Mouse (Mus musculus) gastrocnemius, adult 2 months (tissue): ENCODE data around the gene B4gat1. TPM values are rescaled to one million over a fixed set of nuclear protein-coding genes. Genes with fewer than 3 reads are reported as not detected.
"Not testable (repeated sequence)": the region's sequence is repeated elsewhere in the genome, so short reads cannot be mapped to it uniquely, and the experiment has no call there.

Experiments
- DNase-seq: peaks from one replicate; pipeline ENCODE4 v3.0.0; 2022
- H3K27ac ChIP-seq: fragments of 200-600 bp; 2 replicates; pipeline ENCODE4 v1.8.1; 2022; ENCODE audit warnings: mild to moderate bottlenecking
- H3K4me3 ChIP-seq: fragments of 200-600 bp; 2 replicates; pipeline ENCODE4 v1.8.1; 2022; ENCODE audit warnings: mild to moderate bottlenecking, moderate library complexity
- CTCF ChIP-seq: fragments of 200-600 bp; IDR thresholded peaks from 2 replicates; pipeline ENCODE4 v1.8.1; 2022; ENCODE audit warnings: antibody characterized with exemption, mild to moderate bottlenecking, moderate library complexity
- intact Hi-C: fragments of 180-260 bp; cut with DNase I; formaldehyde crosslinking; loops from one replicate; pipeline ENCODE4 v1.15.1; 2025
- long read RNA-seq, 2 experiments: library from polyadenylated mRNA; stranded (forward); transcript quantifications; one replicate each; pipeline ENCODE4 v2.0.0; 2021
- total RNA-seq, 2 experiments: library from RNA; stranded (reverse); gene quantifications; 2 replicates each; pipeline ENCODE4 v1.2.3; 2021

Gene B4gat1
- total RNA-seq: 10 to 100 TPM; 20.0 to 22.4 TPM
- long read RNA-seq, experiment 1, transcript B4gat1-201 (2 exons, 2,032 nt): major isoform, 100 of 100 reads
- long read RNA-seq, experiment 1, partial matches to known transcripts: 0 of 100 reads
- long read RNA-seq, experiment 1, other reads (novel, unspliced or antisense): 0 of 100 reads
- long read RNA-seq, experiment 2, transcript B4gat1-201 (2 exons, 2,032 nt): major isoform, 80 of 80 reads
- long read RNA-seq, experiment 2, partial matches to known transcripts: 0 of 80 reads
- long read RNA-seq, experiment 2, other reads (novel, unspliced or antisense): 0 of 80 reads

GRCm38 (mm10) chr19:5038709-5039156 is at the start of gene B4gat1, which contains the start of gene AC124502.3:
Gene B4gat1, plus strand, starts transcription at chr19:5038826.
Gene AC124502.3, plus strand, starts transcription at chr19:5038891.
- peak; percentile 95 for DNase-seq
- Histone ChIP-seq H3K4me3 (peak within 1 kb of the TSS; percentile 84), H3K27ac (peak within 1 kb of the TSS; percentile 94)
- peak; percentile 42 for TF ChIP-seq CTCF
- intact Hi-C loops: no loop called here

- Histone ChIP-seq H3K4me3 (no peak overlapping the region), H3K27ac (no peak overlapping the region)
- DNase-seq: peak; percentile 93
- TF ChIP-seq CTCF: no peak; the same call in 1 of the 2 replicates
- intact Hi-C loops: no loop called here
Measured at GRCm38 (mm10) chr19:4989013-4989412, 49.6 kb upstream of the B4gat1 start.

DNA sequence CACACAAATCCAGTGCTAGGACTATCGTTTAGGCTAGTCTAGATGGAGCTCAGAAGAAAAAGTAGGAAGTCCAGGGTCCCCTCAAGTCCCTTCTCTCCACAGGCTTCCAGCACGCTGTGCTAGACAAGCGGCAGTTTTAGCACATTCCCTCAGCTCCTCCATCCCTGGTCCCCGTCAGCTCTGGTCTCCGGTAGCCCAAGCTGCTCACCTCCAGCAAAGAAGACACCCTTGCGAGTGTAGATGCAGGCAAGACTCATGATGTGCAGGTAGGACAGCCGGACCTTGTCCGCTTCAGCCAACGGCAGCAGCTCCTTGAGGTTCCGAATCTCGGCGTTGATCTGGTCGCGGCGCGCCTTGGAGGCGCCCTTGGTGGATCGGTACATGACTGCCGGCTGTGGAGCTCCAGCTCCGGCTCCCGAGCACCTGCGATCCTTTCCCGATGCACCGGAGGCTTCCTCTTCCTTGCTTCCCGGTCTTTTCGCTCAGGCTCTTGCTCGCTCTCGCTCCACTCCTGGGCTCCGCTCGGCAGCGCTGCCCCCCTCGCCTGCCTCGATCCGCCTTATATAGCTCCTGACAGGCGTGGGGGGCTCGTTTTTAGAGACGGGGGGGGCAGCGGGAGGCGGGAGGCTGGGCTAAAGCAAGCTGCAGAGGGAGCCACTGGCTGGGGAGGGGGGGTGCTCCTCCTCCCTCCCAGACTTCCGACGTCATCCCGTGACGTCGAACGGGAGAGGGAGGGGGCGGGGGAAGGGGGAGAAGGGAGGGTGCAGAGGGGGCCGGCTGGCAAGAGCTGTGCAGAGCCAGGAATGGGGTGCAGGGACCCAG is 49.0 kb upstream of the B4gat1 start:
- TF ChIP-seq CTCF: no peak
- intact Hi-C loops: no loop called here

GRCm38 (mm10) chr19:4990256-4990625 is 48.4 kb upstream of the B4gat1 start, which contains the start of gene Npas4:
Gene Npas4, minus strand, starts transcription at chr19:4990316.
- Histone ChIP-seq H3K4me3 (no peak within 1 kb of the TSS), H3K27ac (no peak within 1 kb of the TSS)
- intact Hi-C loops: no loop called here
- DNase-seq: no peak
- TF ChIP-seq CTCF: no peak

More for the DNA sequence above, 49.0 kb upstream of the B4gat1 start:
- Histone ChIP-seq H3K4me3 (no peak overlapping the region), H3K27ac (no peak overlapping the region)
- no peak for DNase-seq

- intact Hi-C loops: no loop called here
- no peak for DNase-seq
- Histone ChIP-seq H3K4me3 (no peak overlapping the region), H3K27ac (no peak overlapping the region)
- no peak for TF ChIP-seq CTCF
Measured at GRCm38 (mm10) chr19:4990716-4991115, 47.9 kb upstream of the B4gat1 start.

DNA sequence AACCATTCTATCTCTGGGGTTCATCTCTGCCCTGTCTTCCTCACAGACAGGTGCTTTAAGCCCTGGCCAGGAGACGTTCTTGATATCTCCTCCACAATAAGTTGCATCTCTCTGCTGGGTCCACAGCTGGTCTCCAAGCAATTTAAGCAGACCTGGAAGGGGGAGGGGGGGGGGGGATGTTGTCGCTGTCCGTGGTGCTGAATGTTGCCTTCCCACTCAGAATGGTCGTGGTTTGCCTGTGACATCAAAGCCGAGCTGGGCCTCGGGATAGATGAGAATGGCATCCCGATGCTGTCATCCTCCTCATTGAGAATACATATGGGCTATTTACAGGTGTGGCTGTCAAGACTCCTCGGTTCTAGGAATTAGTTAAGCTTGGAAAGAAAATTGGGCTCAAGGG is 46.3 kb upstream of the B4gat1 start:
- no peak for TF ChIP-seq CTCF
- Histone ChIP-seq H3K27ac (peak overlapping the region; percentile 32; the same call in 1 of the 2 replicates), H3K4me3 (no peak overlapping the region)
- DNase-seq: peak; percentile 31
- intact Hi-C loops: no loop called here

DNA sequence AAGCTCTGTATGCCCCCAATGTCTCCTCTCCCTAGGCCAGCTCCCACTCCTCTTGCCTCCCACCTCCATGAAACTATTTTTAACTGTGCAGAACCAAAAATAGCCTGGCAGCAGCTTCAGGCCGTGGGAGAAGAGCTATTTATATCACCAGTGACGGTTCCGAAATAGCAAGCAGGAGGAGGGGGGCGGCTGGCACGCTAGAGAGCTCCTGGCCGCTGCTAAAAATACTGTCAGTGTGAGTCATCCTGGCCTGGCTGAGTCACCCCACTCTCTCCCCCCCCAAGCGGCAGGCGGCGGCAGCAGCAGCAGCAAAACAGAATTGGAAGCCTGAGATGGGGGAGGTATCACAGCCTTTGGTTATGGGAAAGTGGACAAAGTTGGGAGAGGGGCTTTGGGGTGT is 45.7 kb upstream of the B4gat1 start:
- peak overlapping the region; percentile 32; the same call in 1 of the 2 replicates for H3K27ac ChIP-seq
- peak; percentile 92 for DNase-seq
- intact Hi-C loops: no loop called here
- peak; percentile 23 for TF ChIP-seq CTCF
- no peak overlapping the region for H3K4me3 ChIP-seq

- DNase-seq: no peak
- intact Hi-C loops: no loop called here
- Histone ChIP-seq H3K27ac (peak overlapping the region; percentile 76; the same call in 1 of the 2 replicates), H3K4me3 (no peak overlapping the region; the same call in 1 of the 2 replicates)
- no peak for TF ChIP-seq CTCF
Measured at GRCm38 (mm10) chr19:4994043-4994442, 44.6 kb upstream of the B4gat1 start.

GRCm38 (mm10) chr19:4999445-5000140 is 39.0 kb upstream of the B4gat1 start:
- intact Hi-C loops: no loop called here
- DNase-seq: no peak
- H3K27ac ChIP-seq: no peak overlapping the region
- no peak overlapping the region for H3K4me3 ChIP-seq
- no peak for TF ChIP-seq CTCF

GRCm38 (mm10) chr19:5001666-5002406 is 36.8 kb upstream of the B4gat1 start:
- intact Hi-C loops: loop anchor here (1.0 to 2.0 kb wide), 2 partner anchors 21 to 247 kb away; no protein-coding TSS in a partner anchor
- Histone ChIP-seq H3K4me3 (peak overlapping the region; percentile 48), H3K27ac (no peak overlapping the region)
- peak; percentile 79 for DNase-seq
- peak; percentile 87 for TF ChIP-seq CTCF

DNA sequence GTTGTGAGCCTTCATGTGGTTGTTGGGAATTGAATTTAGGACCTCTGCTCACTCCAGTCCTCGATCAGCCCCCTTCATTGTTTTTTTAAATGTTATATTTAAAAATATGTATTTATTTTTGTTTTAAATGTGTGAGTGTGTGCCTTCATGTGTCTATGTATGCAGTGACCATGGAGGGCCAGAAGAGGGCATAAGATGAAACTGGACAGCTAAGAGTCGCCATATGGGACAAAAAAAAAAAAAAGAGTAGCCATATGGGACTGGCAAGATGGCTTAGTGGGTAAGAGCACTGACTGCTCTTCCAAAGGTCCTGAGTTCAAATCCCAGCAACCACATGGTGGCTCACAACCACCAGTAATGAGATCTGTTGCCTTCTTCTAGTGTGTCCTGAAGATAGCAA is 35.0 kb upstream of the B4gat1 start:
- H3K27ac ChIP-seq, H3K4me3 ChIP-seq, DNase-seq: not testable (repeated sequence)
- intact Hi-C loops: loop anchor here (2.0 kb wide), 1 partner anchor 249 kb away; no protein-coding TSS in a partner anchor
- peak; percentile 5; the same call in 1 of the 2 replicates for TF ChIP-seq CTCF

DNA sequence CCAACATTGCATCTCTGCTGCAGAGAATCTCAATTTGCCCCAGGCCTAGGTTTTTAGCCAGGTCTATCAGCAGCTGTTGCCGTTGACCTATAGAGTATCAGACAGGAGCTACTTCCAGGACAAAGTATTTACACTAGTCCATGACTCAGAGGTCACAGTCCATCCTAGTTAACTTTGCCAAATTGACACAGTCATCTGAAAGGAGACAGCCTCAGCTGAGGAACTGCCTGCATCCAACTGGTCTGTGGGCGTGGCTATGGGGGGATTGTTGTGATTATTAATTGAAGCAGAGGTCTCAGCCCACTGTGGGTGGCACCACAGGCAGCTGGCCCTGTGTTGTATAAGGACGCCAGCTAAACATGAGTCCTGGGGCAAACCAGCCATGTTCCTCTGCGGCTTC is 33.7 kb upstream of the B4gat1 start:
- DNase-seq: peak; percentile 2
- no peak overlapping the region for H3K4me3 ChIP-seq
- intact Hi-C loops: no loop called here
- H3K27ac ChIP-seq: no peak overlapping the region
- no peak for TF ChIP-seq CTCF
